Mouse (Mus musculus): Measurements from ENCODE around the gene Oxt. TPM values are rescaled to one million over a fixed set of nuclear protein-coding genes. Genes with fewer than 3 reads are reported as not detected.
"Not testable (repeated sequence)": the region's sequence is repeated elsewhere in the genome, so short reads cannot be mapped to it uniquely, and the experiment has no call there.

Gene Oxt
- polyA plus RNA-seq, 1 experiment from 2014 or later: not detected

DNA sequence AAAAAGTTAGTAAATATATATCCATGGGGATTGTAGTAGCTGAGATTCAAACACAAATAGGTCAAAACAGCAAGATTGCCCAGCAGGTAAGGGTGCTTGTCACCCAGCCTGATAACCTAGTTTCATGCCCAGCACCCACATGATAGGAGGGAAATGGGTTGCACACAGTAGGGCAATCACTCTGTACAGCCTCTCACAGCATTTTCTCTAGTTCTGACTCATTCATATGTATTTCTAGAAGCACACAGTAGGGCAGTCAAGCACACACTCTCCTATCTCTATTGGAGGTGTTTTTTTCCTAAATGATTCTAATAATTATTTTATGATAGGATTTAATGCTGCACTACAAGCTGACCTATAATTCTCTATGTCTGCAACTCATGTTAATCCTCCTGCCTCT lies 6.0 kb upstream of the Oxt start:
- peaks cover under 1% of the 10 kb centered on the region; the same call in 1 of the 2 replicates for H3K4me1 ChIP-seq (ENCODE audit: control insufficient read depth, insufficient read depth, low read length)
- H3K36me3 ChIP-seq (ENCODE audit: control insufficient read depth, insufficient read depth, low read length): 0 out of 2 replicates have a peak, but pooled peaks cover 3% of the 10 kb centered on the region
- no peak overlapping the region for H3K4me2 ChIP-seq (ENCODE audit: low read depth, low read length)
- no peak overlapping the region for H3K27ac ChIP-seq (ENCODE audit: low read length)
- H3K9ac ChIP-seq (ENCODE audit: low read depth, low read length): no peak overlapping the region
- peaks cover 1% of the 10 kb centered on the region; the same call in 1 of the 2 replicates for H3K27me3 ChIP-seq (replicated peaks; ENCODE audit: control insufficient read depth, insufficient read depth, low read length)
- H3K4me3 ChIP-seq (ENCODE audit: low read length): no peak overlapping the region
- H3K9me3 ChIP-seq (ENCODE audit: control insufficient read depth, low read length): no peaks in the 10 kb centered on the region
- ATAC-seq: no peak

DNA sequence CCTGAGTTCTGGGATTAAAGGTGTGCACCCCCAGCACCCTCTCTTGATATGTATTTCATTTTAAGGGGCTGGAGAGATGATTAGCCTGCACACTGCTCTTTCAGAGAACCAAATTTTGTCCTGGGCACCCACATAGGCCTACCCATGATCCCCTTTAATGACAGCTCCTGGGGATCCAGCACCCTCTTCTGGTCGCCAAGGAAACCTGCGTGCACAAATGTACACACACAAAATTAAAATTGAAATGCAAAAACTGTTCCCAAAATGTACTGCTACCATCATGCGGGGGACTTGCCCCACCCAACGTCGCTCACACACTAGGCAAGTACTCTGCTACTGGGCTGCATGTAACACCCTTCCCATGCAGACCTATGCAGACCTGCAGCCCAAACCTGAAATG lies 1.0 kb upstream of the Oxt start:
- no peak overlapping the region for H3K9ac ChIP-seq (ENCODE audit: low read depth, low read length)
- H3K4me2 ChIP-seq (ENCODE audit: low read depth, low read length): no peak overlapping the region
- H3K27me3 ChIP-seq (replicated peaks; ENCODE audit: control insufficient read depth, insufficient read depth, low read length): peaks cover 43% of the 10 kb centered on the region
- no peaks in the 10 kb centered on the region for H3K36me3 ChIP-seq (ENCODE audit: control insufficient read depth, insufficient read depth, low read length)
- no peaks in the 10 kb centered on the region for H3K9me3 ChIP-seq (ENCODE audit: control insufficient read depth, low read length)
- no peak overlapping the region for H3K27ac ChIP-seq (ENCODE audit: low read length)
- peaks cover 11% of the 10 kb centered on the region; the same call in 1 of the 2 replicates for H3K4me1 ChIP-seq (ENCODE audit: control insufficient read depth, insufficient read depth, low read length)
- H3K4me3 ChIP-seq (ENCODE audit: low read length): no peak overlapping the region
- 83% methylated on average over 5 of the region's 5 CpGs for WGBS
- no peak for ATAC-seq

DNA sequence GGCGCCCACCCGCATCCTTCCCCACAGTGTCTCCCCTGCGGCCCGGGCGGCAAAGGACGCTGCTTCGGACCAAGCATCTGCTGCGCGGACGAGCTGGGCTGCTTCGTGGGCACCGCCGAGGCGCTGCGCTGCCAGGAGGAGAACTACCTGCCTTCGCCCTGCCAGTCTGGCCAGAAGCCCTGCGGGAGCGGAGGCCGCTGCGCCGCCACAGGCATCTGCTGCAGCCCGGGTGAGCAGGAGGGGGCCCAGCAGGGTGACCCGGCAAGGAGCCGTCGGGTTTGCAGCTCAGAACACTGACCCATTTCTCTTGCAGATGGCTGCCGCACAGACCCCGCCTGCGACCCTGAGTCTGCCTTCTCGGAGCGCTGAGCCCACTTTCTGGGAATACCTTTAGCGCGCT lies 591 bp downstream of the Oxt start:
- WGBS: 3% methylated on average over 32 of the region's 32 CpGs
- not testable (repeated sequence) for H3K9me3 ChIP-seq (ENCODE audit: control insufficient read depth, low read length); ATAC-seq; H3K27ac ChIP-seq (ENCODE audit: low read length); H3K36me3 ChIP-seq (ENCODE audit: control insufficient read depth, insufficient read depth, low read length)
- peak overlapping the region; percentile 44 for H3K4me2 ChIP-seq (ENCODE audit: low read depth, low read length)
- H3K4me1 ChIP-seq (ENCODE audit: control insufficient read depth, insufficient read depth, low read length): peaks cover 22% of the 10 kb centered on the region; the same call in 1 of the 2 replicates
- peak overlapping the region; percentile 17 for H3K9ac ChIP-seq (ENCODE audit: low read depth, low read length)
- peak overlapping the region; percentile 27 for H3K4me3 ChIP-seq (ENCODE audit: low read length)
- peaks cover 58% of the 10 kb centered on the region for H3K27me3 ChIP-seq (replicated peaks; ENCODE audit: control insufficient read depth, insufficient read depth, low read length)

DNA sequence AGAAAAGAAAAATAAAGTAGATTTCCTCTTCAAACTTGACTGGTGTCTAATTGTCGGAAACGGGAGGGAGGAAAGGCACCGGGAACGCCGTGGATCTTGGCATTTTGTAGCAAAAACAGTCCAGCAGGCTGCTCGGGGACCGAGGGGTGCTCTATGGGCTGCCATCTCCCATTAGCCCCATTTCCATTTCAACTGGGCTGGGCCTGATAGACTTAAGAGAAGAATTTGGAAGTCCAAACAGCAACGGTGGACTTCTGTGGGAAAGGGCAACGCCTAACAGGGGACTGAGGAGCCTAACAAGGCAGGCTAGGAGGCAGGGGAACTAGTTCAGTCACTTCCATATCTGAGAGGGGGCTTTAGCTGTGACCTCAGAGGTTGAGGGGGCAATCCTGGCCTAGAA lies 1.0 kb downstream of the Oxt start:
- 0 out of 2 replicates have a peak, but pooled peaks have one; percentile 8 for ATAC-seq
- WGBS: 9% methylated on average over 9 of the region's 9 CpGs
- Histone ChIP-seq H3K27me3 (replicated peaks; ENCODE audit: control insufficient read depth, insufficient read depth, low read length) (peaks cover 63% of the 10 kb centered on the region), H3K4me1 (ENCODE audit: control insufficient read depth, insufficient read depth, low read length) (peaks cover 22% of the 10 kb centered on the region; the same call in 1 of the 2 replicates), H3K4me2 (ENCODE audit: low read depth, low read length) (peak overlapping the region; percentile 44), H3K27ac (ENCODE audit: low read length) (no peak overlapping the region), H3K36me3 (ENCODE audit: control insufficient read depth, insufficient read depth, low read length) (no peaks in the 10 kb centered on the region), H3K4me3 (ENCODE audit: low read length) (peak overlapping the region; percentile 27), H3K9ac (ENCODE audit: low read depth, low read length) (peak overlapping the region; percentile 17; the same call in 1 of the 2 replicates), H3K9me3 (ENCODE audit: control insufficient read depth, low read length) (no peaks in the 10 kb centered on the region)

DNA sequence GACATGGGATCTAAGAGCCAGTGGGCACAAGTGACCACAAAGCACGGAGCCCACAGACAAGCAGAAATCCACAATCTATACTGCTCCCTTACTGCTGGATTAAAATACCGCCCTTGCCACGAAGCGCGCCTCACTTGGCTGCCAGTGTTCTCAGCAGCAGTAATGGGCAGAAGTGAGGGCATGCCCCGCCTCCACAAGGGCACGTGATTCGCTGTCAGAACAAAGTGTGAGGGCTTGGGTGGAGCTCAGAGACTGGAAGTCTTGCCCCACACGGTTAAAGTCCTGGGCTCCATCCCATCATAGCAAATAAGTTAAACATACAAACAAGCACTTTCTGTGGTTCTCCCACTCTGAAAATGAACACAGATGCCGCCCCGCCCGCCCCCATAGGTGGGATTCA lies 1.7 kb downstream of the Oxt start:
- peak; percentile 71 for ATAC-seq
- Histone ChIP-seq H3K4me2 (ENCODE audit: low read depth, low read length) (peak overlapping the region; percentile 44), H3K27me3 (replicated peaks; ENCODE audit: control insufficient read depth, insufficient read depth, low read length) (peaks cover 68% of the 10 kb centered on the region)

DNA sequence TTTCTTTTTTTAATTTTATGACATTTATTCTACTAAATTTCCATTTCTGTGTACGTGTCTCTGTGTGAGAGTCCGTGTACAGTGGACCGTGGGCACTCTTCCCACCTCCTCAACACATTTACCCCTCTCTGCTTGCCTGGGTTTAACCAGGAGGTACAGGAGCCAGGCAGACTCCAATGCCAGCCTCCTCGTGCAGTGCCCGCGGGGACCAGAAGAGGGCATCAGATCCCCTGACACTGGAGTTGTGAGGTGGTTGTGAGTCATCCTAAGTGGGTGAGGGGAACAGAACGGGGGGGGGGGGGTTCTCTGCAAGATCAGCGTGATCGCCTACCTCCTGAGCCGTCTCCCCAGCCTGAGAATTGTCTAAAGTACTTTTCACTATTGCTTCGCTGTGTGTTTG lies 2.2 kb downstream of the Oxt start:
- no peaks in the 10 kb centered on the region for H3K9me3 ChIP-seq (ENCODE audit: control insufficient read depth, low read length)
- no peak for ATAC-seq
- H3K27ac ChIP-seq (ENCODE audit: low read length): no peak overlapping the region
- H3K9ac ChIP-seq (ENCODE audit: low read depth, low read length): no peak overlapping the region
- H3K27me3 ChIP-seq (replicated peaks; ENCODE audit: control insufficient read depth, insufficient read depth, low read length): peaks cover 73% of the 10 kb centered on the region
- H3K4me3 ChIP-seq (ENCODE audit: low read length): no peak overlapping the region
- WGBS: 14% methylated on average over 11 of the region's 11 CpGs
- H3K4me1 ChIP-seq (ENCODE audit: control insufficient read depth, insufficient read depth, low read length): peaks cover 22% of the 10 kb centered on the region; the same call in 1 of the 2 replicates
- H3K36me3 ChIP-seq (ENCODE audit: control insufficient read depth, insufficient read depth, low read length): no peaks in the 10 kb centered on the region
- H3K4me2 ChIP-seq (ENCODE audit: low read depth, low read length): no peak overlapping the region

More for the DNA sequence above, 1.7 kb downstream of the Oxt start:
- Histone ChIP-seq H3K27ac (ENCODE audit: low read length) (no peak overlapping the region), H3K36me3 (ENCODE audit: control insufficient read depth, insufficient read depth, low read length) (no peaks in the 10 kb centered on the region), H3K9ac (ENCODE audit: low read depth, low read length) (no peak overlapping the region), H3K9me3 (ENCODE audit: control insufficient read depth, low read length) (no peaks in the 10 kb centered on the region), H3K4me3 (ENCODE audit: low read length) (no peak overlapping the region), H3K4me1 (ENCODE audit: control insufficient read depth, insufficient read depth, low read length) (peaks cover 22% of the 10 kb centered on the region; the same call in 1 of the 2 replicates)
- 8% methylated on average over 12 of the region's 12 CpGs for WGBS

DNA sequence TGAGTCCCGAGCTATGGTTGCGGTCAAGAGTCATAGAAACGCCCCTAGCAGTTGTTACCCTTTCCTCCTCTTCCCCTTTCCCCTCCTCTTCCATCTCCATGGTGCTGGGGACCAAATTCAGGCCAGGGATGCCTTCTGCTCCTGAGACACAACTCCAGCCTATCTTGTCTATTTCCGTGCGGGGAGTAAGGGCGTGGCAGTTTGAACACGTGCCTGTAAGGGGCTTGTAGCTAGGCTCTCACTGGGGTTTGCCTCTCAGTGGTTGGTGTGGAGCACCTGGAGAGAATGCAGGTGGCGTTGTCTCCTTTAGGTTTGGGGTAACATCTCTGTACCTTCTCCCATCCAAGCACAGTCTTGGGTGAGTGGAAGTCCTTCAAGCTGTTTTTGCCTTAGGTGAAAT lies 3.8 kb downstream of the Oxt start:
- H3K36me3 ChIP-seq (ENCODE audit: control insufficient read depth, insufficient read depth, low read length): no peaks in the 10 kb centered on the region
- H3K4me2 ChIP-seq (ENCODE audit: low read depth, low read length): no peak overlapping the region
- ATAC-seq: no peak
- H3K27me3 ChIP-seq (replicated peaks; ENCODE audit: control insufficient read depth, insufficient read depth, low read length): peaks cover 73% of the 10 kb centered on the region
- peaks cover 22% of the 10 kb centered on the region; the same call in 1 of the 2 replicates for H3K4me1 ChIP-seq (ENCODE audit: control insufficient read depth, insufficient read depth, low read length)
- no peaks in the 10 kb centered on the region for H3K9me3 ChIP-seq (ENCODE audit: control insufficient read depth, low read length)
- 12% methylated on average over 8 of the region's 8 CpGs for WGBS
- no peak overlapping the region for H3K9ac ChIP-seq (ENCODE audit: low read depth, low read length)
- no peak overlapping the region for H3K4me3 ChIP-seq (ENCODE audit: low read length)
- H3K27ac ChIP-seq (ENCODE audit: low read length): no peak overlapping the region

DNA sequence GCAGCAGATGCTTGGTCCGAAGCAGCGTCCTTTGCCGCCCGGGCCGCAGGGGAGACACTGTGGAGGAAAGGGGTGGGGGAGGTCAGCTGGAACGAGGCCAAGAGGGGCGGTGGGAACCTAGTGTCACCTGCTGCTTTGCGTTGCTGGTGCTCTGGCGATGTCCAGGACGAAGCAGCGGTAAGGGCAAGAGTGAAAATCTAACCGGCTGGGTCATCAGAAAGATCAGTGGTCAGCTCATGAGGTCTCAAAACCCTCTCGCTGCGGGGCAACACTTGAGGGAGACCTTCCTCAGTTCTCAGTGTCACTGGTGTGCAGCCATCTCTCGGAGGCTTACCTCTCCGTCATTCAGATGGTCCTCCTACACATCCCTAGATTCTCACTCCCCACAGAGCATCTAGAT lies 5.2 kb downstream of the Oxt start:
- H3K9me3 ChIP-seq (ENCODE audit: control insufficient read depth, low read length): no peaks in the 10 kb centered on the region
- peaks cover 22% of the 10 kb centered on the region; the same call in 1 of the 2 replicates for H3K4me1 ChIP-seq (ENCODE audit: control insufficient read depth, insufficient read depth, low read length)
- WGBS: 7% methylated on average over 16 of the region's 16 CpGs
- H3K27ac ChIP-seq (ENCODE audit: low read length): no peak overlapping the region
- no peak for ATAC-seq
- peak overlapping the region; percentile 43 for H3K4me3 ChIP-seq (ENCODE audit: low read length)
- peaks cover 60% of the 10 kb centered on the region for H3K27me3 ChIP-seq (replicated peaks; ENCODE audit: control insufficient read depth, insufficient read depth, low read length)
- H3K36me3 ChIP-seq (ENCODE audit: control insufficient read depth, insufficient read depth, low read length): no peaks in the 10 kb centered on the region
- peak overlapping the region; percentile 59 for H3K4me2 ChIP-seq (ENCODE audit: low read depth, low read length)
- no peak overlapping the region for H3K9ac ChIP-seq (ENCODE audit: low read depth, low read length)

DNA sequence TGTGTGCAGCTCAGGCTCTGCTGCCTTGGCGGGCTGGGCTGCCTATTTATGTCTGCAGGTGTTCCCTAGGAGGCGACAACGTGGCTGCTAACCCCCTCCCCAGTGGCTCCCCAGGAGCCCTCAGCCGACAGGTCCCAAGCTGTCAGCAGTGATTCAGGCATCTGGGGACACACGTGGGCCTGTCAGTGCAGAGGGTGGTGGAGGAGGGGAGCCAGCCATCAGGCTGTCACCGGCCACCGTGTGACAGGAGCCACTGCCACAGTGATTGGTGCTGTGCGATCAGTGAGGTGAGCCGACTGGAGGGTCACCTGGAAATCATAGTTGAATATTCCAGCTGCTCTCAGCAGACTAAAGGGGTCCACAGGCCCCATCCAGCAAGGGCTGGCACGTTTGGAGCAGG lies 6.6 kb downstream of the Oxt start, which contains the start of gene Avp:
TSS of gene Avp (minus strand) at position 3 of the 400 bp plus-strand sequence.
- Histone ChIP-seq H3K4me3 (ENCODE audit: low read length) (no peak within 1 kb of the TSS), H3K9ac (ENCODE audit: low read depth, low read length) (no peak within 1 kb of the TSS), H3K27me3 (replicated peaks; ENCODE audit: control insufficient read depth, insufficient read depth, low read length) (peaks cover 48% of the 10 kb centered on the region), H3K27ac (ENCODE audit: low read length) (no peak within 1 kb of the TSS), H3K9me3 (ENCODE audit: control insufficient read depth, low read length) (no peaks in the 10 kb centered on the region), H3K4me1 (ENCODE audit: control insufficient read depth, insufficient read depth, low read length) (peaks cover 14% of the 10 kb centered on the region; the same call in 1 of the 2 replicates), H3K36me3 (ENCODE audit: control insufficient read depth, insufficient read depth, low read length) (no peaks in the 10 kb centered on the region), H3K4me2 (ENCODE audit: low read depth, low read length) (no peak within 1 kb of the TSS)
- ATAC-seq: no peak
- 39% methylated on average over 10 of the region's 10 CpGs for WGBS

All from intestine, embryonic 16.5 days (tissue).